Mouse (Mus musculus) lung, embryonic 16.5 days (tissue): ENCODE data around the gene Mprip. TPM values are rescaled to one million over a fixed set of nuclear protein-coding genes. Genes with fewer than 3 reads are reported as not detected.
A peak's percentile ranks its signal among the peaks of the same experiment; 100 is the strongest.

Experiments used
- ATAC-seq: fragments of 200-750 bp; cut with Nextera tagmentation; 2 replicates; pipeline ENCODE4 v1.8.0; 2017; ENCODE audit warnings: low read depth, mild to moderate bottlenecking, moderate library complexity
- H3K27ac ChIP-seq: fragments of 300-500 bp; sonication (generic); 2 replicates; pipeline ENCODE4 v1.5.1; 2014; ENCODE audit warnings: mild to moderate bottlenecking, control low read depth, low read length
- H3K27me3 ChIP-seq: fragments of 300-500 bp; sonication (generic); 2 replicates; pipeline ENCODE4 v1.6.1; 2014; ENCODE audit warnings: low read depth, low read length, mixed read lengths; ENCODE audit not compliant: control insufficient read depth, insufficient read depth
- H3K36me3 ChIP-seq: fragments of 300-500 bp; sonication (generic); 2 replicates; pipeline ENCODE4 v1.6.1; 2014; ENCODE audit warnings: low read length; ENCODE audit not compliant: control insufficient read depth, insufficient read depth
- H3K4me1 ChIP-seq: fragments of 300-500 bp; sonication (generic); replicated peaks from 2 replicates; pipeline ENCODE4 v1.6.1; 2014; ENCODE audit warnings: low read length, mixed read lengths; ENCODE audit not compliant: control insufficient read depth, insufficient read depth
- H3K4me2 ChIP-seq: fragments of 300-500 bp; sonication (generic); 2 replicates; pipeline ENCODE4 v1.6.1; 2014; ENCODE audit warnings: low read depth, low read length, control low read depth
- H3K4me3 ChIP-seq: fragments of 300-500 bp; sonication (generic); 2 replicates; pipeline ENCODE4 v1.5.1; 2014; ENCODE audit warnings: mild to moderate bottlenecking, low read length, control low read depth
- H3K9ac ChIP-seq: fragments of 300-500 bp; sonication (generic); 2 replicates; pipeline ENCODE4 v1.6.1; 2014; ENCODE audit warnings: low read length, control low read depth
- H3K9me3 ChIP-seq: fragments of 300-500 bp; sonication (generic); 2 replicates; pipeline ENCODE4 v1.6.1; 2016; ENCODE audit warnings: low read length; ENCODE audit not compliant: control insufficient read depth
- WGBS: fragments of 180-500 bp; shearing (Covaris S2); extraction: QIAGEN DNeasy Blood & Tissue Kit; methylation state at CpG from one replicate; pipeline ENCODE4 v1.1.7; 2014; 5-methylcytosine and 5-hydroxymethylcytosine counted together
- polyA plus RNA-seq: library from polyadenylated mRNA; unstranded; fragments of >200 nt; fragmentation: Nextera tagmentation; extraction: Ambion mirVana; gene quantifications from 2 replicates; pipeline ENCODE4 v1.2.1, GENCODE M21; 2015

Mprip gene
- polyA plus RNA-seq, 1 experiment from 2014 or later, result 52.9 TPM

- no peak overlapping the region for H3K4me2 ChIP-seq
- H3K9ac ChIP-seq, result no peak overlapping the region
- H3K27ac ChIP-seq, result no peak overlapping the region
- H3K36me3 ChIP-seq, result peaks cover 2% of the 10 kb centered on the region; the same call in 1 of the 2 replicates
- H3K27me3 ChIP-seq, result no peaks in the 10 kb centered on the region
- no peaks in the 10 kb centered on the region for H3K9me3 ChIP-seq
- H3K4me1 ChIP-seq, result peaks cover 11% of the 10 kb centered on the region
- ATAC-seq, result peak; percentile 43
- 59% methylated on average over 6 of the region's 6 CpGs for WGBS
- no peak overlapping the region for H3K4me3 ChIP-seq
Observed at GRCm38 (mm10) chr11:59783591-59783990, 122.5 kb downstream of the Mprip start.

DNA sequence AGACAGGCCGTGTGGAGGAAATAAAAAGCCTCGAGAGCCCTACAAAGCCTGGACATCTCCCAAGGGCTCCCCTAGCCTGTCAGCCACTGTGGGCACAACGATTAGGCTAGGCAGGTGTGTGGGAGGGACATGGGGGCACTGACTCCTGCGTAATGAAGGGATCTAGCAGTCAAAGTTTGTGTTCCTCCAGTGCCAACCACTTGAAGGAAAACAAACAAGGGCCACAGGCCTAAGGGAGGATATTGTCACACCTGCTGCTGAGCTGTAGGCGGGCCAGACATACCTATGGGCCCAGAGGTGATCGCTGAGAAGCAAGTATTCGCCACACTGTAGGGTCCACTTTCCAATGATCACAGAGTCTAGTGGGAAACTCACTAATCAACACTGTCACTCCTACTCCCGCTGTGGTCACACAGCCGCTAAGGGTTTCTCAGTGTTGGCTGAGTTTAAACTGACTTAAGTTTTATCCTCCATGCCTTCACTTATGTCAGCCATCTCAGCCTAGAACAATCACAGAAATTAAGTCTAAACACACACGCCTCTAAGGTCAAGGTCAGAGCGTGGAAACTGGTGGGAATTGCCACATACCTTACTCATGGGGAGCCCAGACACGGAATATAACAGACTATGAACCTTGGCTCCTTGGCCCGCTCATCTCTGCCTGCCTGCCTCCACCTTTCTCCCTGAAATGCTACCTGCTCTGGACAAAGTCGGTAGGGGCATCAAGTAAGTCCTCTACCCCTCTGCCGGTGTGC lies 125.5 kb downstream of the Mprip start:
- H3K4me3 ChIP-seq, result peak overlapping the region; percentile 53
- H3K4me1 ChIP-seq, result peaks cover 11% of the 10 kb centered on the region
- 34% methylated on average over 15 of the region's 15 CpGs for WGBS
- peak; percentile 39 for ATAC-seq
- H3K9ac ChIP-seq, result peak overlapping the region; percentile 61
- peak overlapping the region; percentile 91 for H3K4me2 ChIP-seq
- peaks cover under 1% of the 10 kb centered on the region; the same call in 1 of the 2 replicates for H3K36me3 ChIP-seq
- H3K27ac ChIP-seq, result peak overlapping the region; percentile 43
- no peaks in the 10 kb centered on the region for H3K9me3 ChIP-seq
- no peaks in the 10 kb centered on the region for H3K27me3 ChIP-seq

DNA sequence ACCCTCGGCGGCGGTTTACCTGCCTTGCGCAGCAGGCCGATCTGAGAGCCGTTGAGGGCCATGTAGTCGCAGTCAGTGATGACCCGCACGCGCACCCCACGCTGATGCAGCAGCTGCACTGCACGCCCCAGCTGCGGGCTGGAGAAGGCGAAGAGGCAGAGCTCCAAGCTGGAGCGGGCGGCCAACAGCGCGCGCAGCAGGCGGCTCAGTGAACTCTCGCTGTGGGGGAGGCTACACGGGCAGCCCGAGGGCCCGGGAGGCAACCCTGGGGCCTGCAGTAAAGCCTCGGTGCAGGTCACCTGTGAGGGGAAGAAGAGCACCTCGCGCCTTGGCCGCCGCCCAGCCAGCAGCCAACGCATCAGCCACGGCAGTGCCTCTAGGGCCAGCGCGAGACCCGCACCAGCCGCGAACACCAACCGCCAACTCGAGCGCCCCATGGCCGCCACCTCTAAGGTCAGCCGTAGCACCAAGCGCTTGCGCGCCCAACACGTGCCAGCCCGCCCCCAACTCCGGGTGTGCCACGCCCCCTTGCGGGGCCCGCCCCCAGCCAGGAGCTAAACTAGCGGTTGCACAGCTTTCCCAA lies 126.2 kb downstream of the Mprip start, which contains the start of gene Pld6:
Pld6 (minus strand) TSS at position 447 of the 583 bp plus-strand sequence.
- H3K4me1 ChIP-seq, result peaks cover 11% of the 10 kb centered on the region
- peak within 1 kb of the TSS; percentile 43 for H3K27ac ChIP-seq
- no peaks in the 10 kb centered on the region for H3K9me3 ChIP-seq
- peaks cover 7% of the 10 kb centered on the region for H3K36me3 ChIP-seq
- under 1% methylated on average over 46 of the region's 51 CpGs for WGBS
- ATAC-seq, result peak; percentile 82
- H3K4me2 ChIP-seq, result peak within 1 kb of the TSS; percentile 91
- peak within 1 kb of the TSS; percentile 61 for H3K9ac ChIP-seq
- H3K4me3 ChIP-seq, result peak within 1 kb of the TSS; percentile 53
- no peaks in the 10 kb centered on the region for H3K27me3 ChIP-seq

DNA sequence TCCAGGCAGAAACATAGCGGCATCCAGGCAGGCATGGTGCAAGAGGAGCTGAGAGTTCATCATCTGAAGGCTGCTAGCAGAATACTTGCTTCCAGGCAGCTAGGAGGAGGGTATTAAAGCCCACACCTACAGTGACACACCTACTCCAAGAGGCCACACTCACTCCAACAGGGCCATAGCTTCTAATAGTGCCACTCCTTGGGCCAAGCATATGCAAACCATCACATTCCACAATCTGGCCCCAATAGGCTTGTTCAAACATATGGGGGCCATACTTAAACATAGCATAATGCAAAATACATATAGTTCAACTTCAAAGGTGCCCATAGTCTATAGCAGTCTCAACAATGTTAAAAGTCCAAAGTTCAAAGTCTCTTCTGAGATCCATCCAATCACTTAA lies 128.2 kb downstream of the Mprip start:
- Histone ChIP-seq H3K4me2 (no peak overlapping the region), H3K36me3 (peaks cover 10% of the 10 kb centered on the region), H3K9me3 (no peaks in the 10 kb centered on the region), H3K27me3 (no peaks in the 10 kb centered on the region), H3K27ac (no peak overlapping the region), H3K4me1 (peaks cover 14% of the 10 kb centered on the region), H3K9ac (no peak overlapping the region), H3K4me3 (no peak overlapping the region)
- 78% methylated on average over 1 of the region's 1 CpGs for WGBS
- no peak for ATAC-seq

DNA sequence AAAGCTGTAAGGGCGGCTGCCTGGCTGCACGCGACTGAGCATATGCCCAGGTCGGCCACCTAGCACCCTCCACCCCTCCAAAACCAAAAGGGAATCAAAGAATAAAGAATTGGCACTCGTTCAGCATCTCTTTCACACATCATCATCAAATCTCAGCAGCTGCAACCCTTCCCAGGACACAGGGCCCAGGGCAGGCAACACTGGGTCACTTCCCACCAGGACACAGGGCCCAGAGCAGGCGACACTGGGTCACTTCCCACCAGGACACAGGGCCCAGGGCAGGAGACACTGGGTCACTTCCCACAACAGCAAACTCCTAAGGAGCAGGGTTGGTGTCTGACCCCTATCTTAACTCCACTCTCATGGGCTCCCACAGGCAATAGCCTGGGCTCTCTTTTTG lies 132.3 kb downstream of the Mprip start:
- Histone ChIP-seq H3K4me1 (peaks cover 3% of the 10 kb centered on the region; the same call in 1 of the 2 replicates), H3K4me2 (no peak overlapping the region), H3K4me3 (no peak overlapping the region), H3K27me3 (no peaks in the 10 kb centered on the region), H3K27ac (no peak overlapping the region), H3K9me3 (no peaks in the 10 kb centered on the region), H3K9ac (no peak overlapping the region), H3K36me3 (peaks cover 31% of the 10 kb centered on the region)
- WGBS, result 68% methylated on average over 6 of the region's 6 CpGs
- ATAC-seq, result peak; percentile 72; the same call in 1 of the 2 replicates

- Histone ChIP-seq H3K36me3 (peaks cover 52% of the 10 kb centered on the region), H3K9ac (no peak overlapping the region), H3K9me3 (no peaks in the 10 kb centered on the region), H3K27ac (no peak overlapping the region), H3K4me3 (no peak overlapping the region), H3K4me2 (no peak overlapping the region), H3K4me1 (no peaks in the 10 kb centered on the region), H3K27me3 (no peaks in the 10 kb centered on the region)
- WGBS, result 91% methylated on average over 10 of the region's 10 CpGs
- no peak for ATAC-seq
Observed at GRCm38 (mm10) chr11:59800412-59800811, 139.3 kb downstream of the Mprip start.

DNA sequence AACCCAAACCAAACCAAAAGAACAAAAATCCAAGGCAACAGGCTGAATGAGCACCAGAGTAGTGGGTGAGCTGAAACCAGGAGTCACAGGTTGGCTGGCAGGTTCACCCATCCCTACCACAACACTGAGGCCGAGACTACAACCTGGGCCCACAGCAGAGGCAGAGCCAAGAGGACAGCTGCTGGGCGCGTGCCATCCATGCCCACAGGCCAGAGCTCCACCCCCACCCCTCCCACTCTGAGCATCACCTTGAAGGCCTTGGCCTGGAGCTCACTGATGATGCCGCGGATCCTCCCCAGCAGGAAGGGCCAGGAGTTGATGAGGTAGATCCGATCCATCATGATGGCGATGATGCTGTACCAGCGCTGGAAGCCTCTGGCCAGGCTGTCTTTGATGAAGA lies 140.8 kb downstream of the Mprip start:
- 96% methylated on average over 8 of the region's 8 CpGs for WGBS
- H3K4me2 ChIP-seq, result no peak overlapping the region
- ATAC-seq, result no peak

GRCm38 (mm10) chr11:59803516-59803915 lies 142.4 kb downstream of the Mprip start:
- 79% methylated on average over 14 of the region's 14 CpGs for WGBS

More for the DNA sequence above, 140.8 kb downstream of the Mprip start:
- no peaks in the 10 kb centered on the region for H3K4me1 ChIP-seq
- H3K9ac ChIP-seq, result no peak overlapping the region
- H3K9me3 ChIP-seq, result no peaks in the 10 kb centered on the region
- H3K36me3 ChIP-seq, result peaks cover 55% of the 10 kb centered on the region
- no peaks in the 10 kb centered on the region for H3K27me3 ChIP-seq
- H3K4me3 ChIP-seq, result no peak overlapping the region
- H3K27ac ChIP-seq, result no peak overlapping the region

DNA sequence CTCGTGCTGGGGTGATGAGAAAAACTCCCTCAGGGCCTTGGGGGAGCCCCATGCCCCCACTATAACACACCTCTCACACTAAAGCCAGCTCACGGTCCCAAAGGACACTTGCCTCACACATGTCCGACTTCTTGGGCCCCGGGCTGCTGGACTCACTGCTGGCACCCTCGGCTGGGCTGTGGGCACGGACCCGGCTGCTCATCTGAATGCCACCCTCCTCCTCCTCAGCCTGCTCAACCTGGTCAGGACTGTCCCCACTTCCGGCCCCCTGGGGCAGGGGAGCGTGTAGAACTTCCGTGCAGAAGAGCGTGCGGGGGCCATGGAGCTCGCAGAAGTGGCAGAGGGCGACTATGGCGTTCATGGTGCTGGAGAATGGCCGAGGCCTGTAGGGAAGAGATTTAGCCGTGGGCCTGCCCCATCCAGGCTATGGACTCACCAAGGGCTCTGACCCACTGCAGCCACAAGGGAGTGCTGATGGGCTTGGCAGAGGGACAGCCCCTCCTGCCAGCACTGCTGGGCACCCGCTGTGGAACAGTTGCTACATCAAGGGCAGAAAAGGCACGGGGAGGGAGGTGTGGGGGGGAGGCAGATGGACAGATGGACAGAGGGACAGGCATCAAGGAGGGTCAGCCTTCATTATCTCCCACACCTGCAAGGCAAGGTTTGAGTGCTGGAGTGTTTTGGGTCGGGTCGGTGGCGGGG lies 143.5 kb downstream of the Mprip start:
- 88% methylated on average over 22 of the region's 22 CpGs for WGBS
- H3K4me1 ChIP-seq, result peaks cover 7% of the 10 kb centered on the region; the same call in 1 of the 2 replicates
- H3K36me3 ChIP-seq, result peaks cover 42% of the 10 kb centered on the region
- no peak overlapping the region for H3K9ac ChIP-seq
- no peaks in the 10 kb centered on the region for H3K9me3 ChIP-seq
- no peak overlapping the region for H3K4me2 ChIP-seq
- H3K27ac ChIP-seq, result no peak overlapping the region
- ATAC-seq, result no peak
- no peaks in the 10 kb centered on the region for H3K27me3 ChIP-seq
- no peak overlapping the region for H3K4me3 ChIP-seq

More at GRCm38 (mm10) chr11:59803516-59803915, 142.4 kb downstream of the Mprip start:
- Histone ChIP-seq H3K4me1 (peaks cover 3% of the 10 kb centered on the region; the same call in 1 of the 2 replicates), H3K27ac (no peak overlapping the region), H3K27me3 (no peaks in the 10 kb centered on the region), H3K36me3 (peaks cover 50% of the 10 kb centered on the region), H3K4me2 (no peak overlapping the region), H3K9ac (no peak overlapping the region), H3K9me3 (no peaks in the 10 kb centered on the region), H3K4me3 (no peak overlapping the region)
- ATAC-seq, result no peak
